Mouse (Mus musculus) embryo, embryonic 10.5 days (tissue): ENCODE results near the gene Gm5617.
"Not testable (repeated sequence)": the region's sequence is repeated elsewhere in the genome, so short reads cannot be mapped to it uniquely, and the experiment has no call there.

Source experiments
- DNase-seq: peaks from one replicate; pipeline ENCODE4 v3.0.0-alpha.2; 2015; ENCODE audit warnings: low spot score

Gene Gm5617

DNA sequence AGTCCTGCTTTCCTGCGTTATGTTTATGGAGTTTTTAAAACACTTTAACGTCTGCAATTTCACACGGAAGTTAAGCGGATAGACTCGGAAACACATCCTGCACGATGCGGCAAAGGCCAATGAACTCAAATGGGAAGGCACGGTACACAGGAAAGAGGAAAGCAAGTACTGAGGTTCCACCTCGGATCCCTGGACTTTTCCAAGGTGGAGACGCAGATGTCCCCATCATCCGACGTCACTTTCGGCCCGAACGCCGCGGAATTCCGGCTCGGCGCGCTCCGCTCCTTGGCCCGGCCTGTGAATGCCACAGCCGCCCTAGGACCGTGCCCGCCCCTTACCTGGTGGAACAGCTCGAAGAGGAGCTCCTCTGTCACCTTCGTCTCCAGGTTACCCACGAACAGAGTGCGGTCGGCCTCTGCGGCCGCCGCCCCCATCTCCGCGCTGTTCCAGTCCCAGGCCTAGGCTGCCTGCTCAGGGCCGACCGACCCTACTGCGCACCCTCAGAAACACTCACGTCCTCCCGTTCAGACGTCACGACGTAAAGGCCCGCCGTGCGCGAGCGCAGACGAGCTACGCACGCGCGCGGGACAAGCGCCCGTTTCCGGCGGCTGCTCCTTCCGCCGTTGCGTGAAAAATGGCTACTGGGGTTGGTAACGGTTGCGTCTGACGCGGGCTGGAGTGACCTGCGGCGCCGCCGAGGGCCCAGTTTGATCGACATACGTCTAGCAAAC is at the start of gene Gm5617, which contains the start of gene Rbm7:
TSS of gene Gm5617 (plus strand) at position 626 of the 731 bp plus-strand sequence.
TSS of gene Rbm7 (minus strand) at position 483 of the 731 bp plus-strand sequence.
- DNase-seq: peak; percentile 97

DNA sequence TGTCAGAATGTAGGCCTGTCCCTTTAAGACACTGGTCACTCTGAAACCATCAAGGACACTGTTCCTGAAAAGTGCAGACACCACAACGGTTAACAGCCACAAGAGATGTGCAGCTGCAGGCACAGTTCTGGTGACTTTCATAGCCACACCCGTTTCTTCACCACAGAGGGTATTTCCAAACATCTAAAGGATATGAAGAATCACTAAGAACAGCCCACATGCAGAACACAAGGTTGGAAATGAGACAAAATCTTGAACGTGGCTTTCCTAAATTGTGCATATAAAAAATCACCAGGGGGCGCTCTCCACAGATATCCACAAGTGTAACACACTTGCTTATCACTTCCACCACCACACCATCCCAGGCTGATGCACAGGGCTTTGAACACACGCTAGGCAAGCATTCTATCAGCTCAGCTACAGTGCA is 47.4 kb upstream of the Gm5617 start:
- peak; percentile 64 for DNase-seq

DNA sequence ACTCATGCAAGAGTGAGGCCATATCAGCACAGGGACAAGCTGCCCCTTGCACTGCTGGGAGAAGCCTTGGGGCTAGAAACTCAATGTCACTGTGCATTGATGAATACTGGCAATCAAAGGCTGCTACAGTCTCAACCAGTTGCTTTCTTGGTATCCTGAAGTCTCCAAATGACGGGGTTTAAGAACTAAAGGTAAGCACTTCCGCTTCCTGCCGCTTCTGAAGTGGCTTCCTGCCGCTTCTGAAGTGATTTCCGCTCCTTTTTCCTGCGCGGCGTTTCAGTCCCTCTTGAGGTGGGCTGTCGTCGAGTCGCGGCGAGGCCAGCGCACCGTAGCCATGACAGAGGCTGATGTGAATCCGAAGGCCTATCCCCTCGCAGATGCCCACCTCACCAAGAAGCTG is 45.2 kb upstream of the Gm5617 start:
- no peak for DNase-seq

DNA sequence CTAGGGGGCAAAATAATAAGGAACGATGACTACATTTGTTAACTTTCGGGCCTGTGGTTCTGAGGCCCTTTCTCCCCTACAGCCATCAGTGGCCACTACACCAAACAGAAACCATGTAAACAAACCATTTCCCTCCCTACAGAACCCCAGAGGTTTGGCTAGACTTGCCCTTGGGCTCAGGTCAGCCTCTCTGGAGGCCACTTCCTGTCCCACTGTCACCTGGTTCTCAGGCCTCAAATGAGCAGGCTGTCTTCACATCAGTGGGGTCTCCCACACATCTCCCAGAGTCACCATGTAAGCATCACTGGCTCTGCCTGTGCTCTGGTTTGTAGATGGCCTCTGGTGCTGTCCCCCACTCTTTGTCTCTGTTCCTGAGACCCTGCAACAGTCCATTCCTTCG is 39.3 kb upstream of the Gm5617 start:
- DNase-seq: no peak

DNA sequence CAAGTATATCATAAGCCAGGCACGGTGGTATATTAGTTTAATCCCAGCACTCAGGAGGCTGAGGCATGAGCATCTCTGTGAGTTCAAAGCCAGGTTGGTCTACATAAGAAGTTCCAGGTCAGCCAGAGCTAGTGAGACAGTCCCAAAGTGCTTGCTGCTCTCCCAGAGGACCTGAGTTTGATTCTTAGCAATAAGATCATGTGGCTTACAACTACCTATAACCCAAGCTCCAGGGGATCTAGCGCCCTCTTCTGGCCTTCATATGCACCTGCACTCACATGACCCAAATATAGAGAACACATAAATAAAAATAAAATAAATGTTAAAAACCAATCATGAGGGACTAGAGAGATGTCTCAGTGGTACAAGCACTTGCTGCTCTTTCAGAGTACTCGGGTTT is 36.4 kb upstream of the Gm5617 start:
- DNase-seq: no peak

DNA sequence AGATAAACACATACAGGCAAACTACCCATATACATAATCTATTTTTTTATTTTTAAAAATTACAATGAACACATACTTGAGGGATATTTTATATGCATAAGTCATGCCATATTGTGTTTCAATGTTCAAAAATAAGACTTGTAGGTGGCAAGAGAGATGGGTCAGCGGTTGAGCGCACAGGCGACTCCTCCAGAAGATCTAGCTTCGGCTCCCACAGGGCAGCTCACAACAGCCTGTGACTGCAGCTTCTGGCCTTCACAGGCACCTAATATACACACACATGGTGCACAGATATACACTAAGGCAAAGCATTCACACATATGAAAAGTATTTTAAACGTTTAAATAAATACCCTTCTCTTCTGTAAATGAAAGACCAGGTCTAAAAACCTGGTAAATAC is 35.9 kb upstream of the Gm5617 start:
- no peak for DNase-seq

DNA sequence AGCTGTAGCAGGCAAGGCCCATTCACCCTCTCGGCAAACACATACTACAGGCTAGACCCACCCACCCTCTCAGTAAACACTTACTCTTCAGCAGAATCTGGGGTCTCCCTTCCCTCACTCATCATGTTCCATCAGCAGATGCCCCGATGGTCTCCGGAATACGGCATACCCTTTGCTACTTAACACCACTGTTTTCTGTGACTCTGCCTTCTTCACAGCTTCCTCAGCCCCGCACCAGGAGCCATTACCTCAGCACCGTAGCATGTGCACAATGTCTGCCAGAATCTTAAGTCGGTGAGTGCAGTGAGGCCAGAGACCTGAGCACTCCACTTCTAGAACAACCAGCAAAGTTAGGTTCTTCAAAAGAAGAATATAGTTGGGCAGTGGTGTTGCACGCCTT is 34.5 kb upstream of the Gm5617 start:
- DNase-seq: no peak

DNA sequence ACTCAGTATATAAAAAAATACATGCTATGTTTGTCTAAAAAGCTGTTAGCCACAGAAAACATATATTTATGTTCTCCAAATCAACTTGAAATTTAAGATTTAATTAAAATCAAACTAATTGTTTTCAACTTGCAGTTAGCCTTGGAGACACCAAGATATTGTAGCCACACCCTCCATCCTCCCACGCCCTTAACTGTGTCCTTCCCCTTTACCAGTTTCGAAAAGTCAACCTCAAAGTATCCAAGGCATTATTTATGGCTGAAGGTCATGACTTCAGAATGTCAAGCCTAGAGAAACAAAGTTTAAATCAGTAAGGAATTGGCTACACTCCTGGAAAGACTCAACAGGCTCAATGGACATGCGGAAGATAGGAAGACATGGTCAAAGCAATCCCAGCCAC is 33.7 kb upstream of the Gm5617 start:
- no peak for DNase-seq

DNA sequence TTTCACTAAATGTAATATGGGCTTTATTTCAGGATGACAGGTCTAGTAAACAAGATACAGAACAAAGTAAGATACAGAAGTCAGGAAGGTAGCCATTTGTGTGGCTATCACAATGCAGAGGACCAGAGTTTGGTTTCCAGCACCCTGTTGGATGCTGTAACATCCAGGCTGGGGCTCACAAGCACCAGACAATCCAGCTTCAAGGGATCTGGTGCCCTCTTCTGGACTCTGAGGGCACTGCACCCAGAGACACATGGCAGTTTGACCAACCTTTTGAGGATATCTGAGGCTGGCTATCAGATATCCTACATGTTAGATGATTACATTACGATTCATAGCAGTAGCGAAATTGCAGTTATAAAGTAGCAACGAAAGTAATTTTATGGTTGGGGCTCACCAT is 29.6 kb upstream of the Gm5617 start:
- DNase-seq: peak; percentile 19

DNA sequence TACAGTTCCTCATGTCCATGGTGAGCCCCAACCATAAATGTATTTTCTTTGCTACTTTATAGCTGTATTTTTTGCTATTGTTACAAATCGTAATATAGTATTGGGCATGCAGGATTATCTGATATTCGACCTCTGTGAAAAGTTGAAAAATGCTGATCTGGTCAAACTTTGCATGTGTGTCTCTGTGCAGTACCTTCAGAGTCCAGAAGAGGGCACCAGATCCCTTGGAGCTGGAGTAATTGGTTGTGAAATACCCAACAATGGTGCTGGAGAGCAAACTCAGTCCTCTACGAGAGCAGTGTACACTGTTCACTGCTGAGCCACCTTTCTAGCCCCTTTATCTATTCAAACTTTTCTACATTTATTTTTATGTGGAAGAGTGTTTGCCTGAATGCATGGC is 28.4 kb upstream of the Gm5617 start:
- DNase-seq: peak; percentile 72

DNA sequence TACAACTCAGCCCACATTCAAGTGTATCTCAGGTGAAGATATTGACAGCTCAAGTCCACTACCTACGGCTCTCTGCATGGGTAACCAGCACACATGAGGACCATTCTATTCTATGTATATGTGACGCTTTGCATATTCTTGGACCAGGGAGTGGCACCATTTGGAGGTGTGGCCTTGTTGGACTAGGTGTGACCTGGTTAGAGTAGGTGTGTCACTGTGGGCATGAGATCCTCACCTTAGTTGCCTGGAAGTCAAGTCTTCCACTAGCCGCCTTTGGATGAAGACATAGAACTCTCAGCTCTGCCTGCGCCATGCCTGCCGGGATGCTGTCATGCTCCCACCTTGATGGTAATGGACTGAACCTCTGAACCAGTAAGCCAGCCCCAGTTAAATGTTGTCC is 27.8 kb upstream of the Gm5617 start:
- DNase-seq: not testable (repeated sequence)

DNA sequence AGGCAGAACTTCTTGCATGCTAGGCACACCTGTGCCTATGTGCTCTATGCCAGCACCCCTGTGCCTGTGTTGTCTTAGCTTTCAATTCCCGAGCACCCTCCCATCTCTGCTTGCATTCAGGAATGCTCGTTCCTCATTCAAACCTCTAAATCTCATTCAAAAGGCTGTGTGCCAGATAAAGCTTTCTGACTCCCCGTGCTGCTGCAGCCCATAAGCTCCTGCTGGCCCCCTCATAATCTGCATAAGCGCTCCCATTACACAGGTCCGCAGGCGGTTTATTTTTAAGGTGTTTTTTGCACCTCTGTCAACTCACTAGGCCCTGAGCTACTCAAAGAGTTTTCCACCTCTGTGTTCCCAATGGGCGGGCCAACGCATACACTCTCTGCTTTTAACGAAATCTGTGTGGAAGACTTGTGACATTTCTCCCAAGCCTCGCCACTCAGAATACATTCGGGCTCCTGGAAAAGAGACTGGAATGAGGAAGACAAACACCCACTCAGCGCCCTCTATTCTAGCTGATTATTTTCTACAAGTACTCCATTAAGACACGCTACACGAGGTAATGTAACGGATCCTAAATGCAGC is 22.7 kb upstream of the Gm5617 start:
- no peak for DNase-seq

DNA sequence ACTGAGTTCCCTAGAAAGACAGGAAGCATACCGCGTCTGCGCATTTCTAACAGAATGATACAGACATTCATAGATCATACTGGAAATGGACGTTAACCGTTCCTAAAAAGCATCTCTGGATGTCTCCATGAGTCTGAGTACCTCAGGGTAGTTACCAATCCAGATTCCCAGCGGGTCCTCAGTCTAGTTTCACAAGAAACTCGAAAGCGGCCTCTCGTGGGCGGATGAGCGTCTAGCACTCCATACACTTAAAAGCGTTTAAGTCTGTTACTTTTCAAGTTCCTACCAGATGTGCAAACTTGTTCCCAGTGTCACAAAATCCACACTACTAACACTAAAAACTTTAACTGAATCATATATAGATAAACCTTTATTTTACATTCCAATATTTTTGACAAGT is 22.1 kb upstream of the Gm5617 start:
- DNase-seq: no peak

DNA sequence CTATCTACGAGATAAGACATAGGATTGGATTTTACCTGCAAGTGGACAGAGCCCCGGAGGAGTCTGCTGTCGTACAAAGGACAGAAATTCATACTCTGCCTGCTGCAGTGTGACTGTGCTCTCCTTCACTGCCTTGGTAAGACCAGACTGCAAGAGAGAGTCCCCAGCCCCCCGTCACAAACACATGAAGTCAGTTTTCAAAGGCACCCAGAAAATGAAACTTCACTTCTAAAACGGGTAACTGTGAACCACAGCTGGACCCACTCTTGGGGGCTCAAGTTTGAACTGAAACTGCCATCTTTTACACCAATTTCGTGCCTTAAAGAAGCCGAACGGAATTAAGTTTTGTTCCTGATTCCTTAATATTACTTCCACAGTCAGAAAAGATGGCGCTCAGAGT is 20.9 kb upstream of the Gm5617 start:
- DNase-seq: no peak

DNA sequence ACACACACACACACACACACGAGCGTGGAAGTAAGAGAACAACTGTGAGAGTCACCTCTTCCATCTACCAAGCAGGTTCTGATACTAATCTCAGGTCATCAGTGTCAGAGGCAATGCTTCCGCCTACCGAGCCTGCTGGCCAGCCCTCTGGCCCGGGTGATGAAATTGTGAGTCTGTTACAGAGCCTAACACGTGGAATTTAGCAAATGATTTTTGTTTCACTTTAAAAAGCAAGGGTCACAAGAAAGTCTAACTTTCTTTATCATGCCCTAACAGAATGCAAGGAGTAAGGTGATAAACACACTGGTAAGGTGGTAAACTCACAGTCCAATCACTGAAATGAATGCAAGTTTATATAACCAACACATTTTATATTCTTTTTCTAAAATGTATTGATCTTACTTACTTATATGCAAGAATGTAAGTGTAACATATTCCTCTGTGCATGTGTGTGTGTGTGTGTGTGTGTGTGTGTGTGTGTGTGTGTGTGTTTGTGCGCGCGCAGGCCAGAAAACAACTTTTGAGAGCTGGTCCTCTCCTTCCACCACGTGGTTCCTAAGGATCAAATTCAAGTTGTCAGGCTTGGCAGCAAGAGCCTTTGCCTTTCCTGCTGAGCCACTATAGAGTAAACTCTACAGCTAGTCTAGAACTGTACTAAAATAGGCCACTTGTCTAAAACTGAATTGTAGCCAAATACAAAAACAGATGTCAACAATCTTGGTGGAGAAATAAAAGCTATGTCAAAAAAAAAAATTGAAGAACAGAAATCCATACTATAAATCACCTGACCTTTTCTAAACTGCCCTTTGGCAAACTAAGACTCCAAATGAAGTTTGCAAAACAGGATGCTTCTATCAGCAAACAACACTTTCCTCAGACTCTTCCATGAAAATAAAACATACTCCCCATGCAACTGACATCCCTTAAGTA is 18.7 kb upstream of the Gm5617 start:
- DNase-seq: no peak

DNA sequence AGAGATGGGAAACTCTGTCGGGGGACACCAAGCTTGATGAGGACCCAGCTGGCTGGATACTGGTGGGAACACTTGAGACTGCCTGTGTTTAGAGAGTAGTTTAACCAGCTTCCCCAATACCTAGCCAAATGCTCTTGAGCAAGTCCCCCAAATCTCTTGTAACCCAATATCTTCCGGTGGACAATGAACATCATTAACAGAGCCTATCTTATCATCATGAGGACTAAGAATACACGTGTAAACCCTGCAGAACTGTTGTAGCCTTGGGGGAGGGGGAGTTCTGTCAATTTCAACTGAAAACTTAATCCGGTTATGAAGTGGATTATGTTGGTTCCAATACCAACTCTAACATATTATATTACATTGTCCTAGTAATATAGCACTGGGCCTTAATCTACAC is 16.4 kb upstream of the Gm5617 start:
- no peak for DNase-seq

DNA sequence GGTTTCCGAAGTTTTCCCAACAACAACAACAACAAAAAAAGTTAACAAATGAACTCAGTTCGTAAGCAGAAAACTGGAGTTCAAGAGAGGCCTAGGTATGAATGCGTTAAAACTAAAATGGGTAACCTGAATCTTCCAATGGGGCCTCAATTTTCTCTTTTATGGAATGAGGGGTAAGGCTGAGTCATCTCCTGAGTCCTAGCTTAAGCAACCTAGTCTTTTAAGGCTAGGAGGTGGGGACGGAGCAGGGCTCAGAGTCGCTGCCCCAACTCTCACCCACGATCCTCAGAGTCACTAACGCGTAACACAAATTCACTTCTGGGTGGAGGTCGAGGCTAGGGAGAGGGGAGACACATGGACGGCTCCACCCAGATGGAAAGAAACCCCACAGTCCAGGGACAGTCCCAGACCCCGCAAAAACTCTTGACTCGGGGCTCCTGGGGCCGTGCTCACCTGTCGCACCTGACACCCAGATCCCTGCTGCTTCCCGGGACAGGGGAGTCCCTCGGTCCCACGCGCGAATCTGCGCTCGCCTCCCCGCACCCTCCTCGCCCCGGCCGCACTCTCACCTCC is 15.3 kb upstream of the Gm5617 start:
- peak; percentile 28 for DNase-seq

DNA sequence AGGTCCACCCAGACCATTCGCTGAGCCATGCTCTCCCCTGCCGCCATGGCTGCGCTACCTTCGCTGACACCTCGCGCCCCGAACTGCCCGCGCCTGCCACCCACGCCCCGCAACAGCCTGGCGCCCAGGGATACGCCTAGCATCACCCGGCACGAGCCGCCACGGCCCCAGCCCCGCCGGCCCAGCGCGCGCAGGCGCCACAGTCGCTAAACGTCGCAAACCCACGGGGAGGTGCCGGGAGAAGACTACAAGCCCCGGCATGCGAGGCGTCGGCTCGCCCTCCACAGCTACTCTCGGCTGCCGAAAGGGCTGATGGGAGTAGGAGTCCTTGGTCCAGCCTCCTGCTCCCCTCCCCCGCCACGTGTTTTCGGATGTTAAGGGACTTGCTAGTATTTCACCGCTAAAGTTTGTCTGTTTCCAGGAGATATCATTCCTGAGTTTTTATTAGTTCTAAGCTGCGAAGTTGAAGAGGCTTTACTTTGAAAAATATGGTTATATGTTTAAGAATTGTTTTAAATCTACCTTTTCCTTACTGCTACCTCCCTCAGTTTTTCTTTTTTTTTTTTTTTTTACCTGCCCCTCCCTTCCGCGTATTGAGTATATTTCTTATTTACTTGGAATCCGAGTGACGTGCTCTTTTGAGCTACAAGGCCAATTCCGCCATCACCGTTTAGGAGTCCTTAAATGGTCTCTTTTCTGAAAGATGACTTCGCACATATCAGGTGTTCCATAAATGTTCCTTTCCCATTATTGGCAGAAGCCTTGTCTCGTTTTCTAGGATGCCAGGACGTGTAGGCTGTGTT is 14.6 kb upstream of the Gm5617 start, which contains the start of gene Rexo2:
TSS of gene Rexo2 (minus strand) at position 213 of the 803 bp plus-strand sequence.
- peak; percentile 96 for DNase-seq

DNA sequence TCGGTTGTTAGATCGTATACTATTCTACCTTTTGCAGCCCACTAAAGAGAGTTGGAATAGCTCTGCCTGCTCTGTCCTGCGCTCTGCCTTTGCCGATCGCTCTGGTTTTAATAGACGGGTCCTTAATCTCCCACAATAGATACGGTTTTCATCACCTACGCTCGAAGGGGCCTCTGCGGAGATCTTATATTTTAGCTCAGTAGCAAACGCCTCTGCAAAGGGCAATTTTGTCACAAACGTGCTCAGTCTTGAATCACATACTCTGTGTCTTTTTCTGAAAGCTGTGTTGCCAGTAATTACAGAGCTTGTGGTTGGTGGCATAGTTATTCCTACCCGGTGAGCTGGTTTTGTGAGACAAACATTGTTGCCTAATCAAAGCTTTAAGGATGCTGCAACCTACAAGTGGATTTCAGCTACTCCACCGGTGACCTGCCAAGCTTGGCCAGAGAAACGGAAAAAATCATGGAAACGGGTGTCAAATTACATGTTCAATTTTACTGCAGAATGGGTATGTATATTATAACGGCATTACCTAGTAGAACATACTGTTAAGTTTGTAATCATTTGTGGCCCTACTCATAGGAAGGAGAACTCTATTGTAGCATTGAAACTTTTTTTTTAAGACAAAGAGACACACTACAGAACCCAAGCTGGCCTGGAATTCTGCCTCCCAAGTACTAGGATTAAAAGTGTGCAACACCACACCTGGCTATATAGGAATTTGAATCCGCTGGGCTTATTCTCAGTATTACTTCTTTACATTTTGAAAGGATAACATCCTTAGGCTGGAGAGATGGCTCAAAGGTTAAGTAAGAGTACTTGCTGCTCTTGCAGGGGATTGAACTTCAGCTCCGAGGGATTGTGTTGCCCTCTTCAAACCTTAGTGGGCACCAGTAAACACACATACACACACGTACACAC is 13.8 kb upstream of the Gm5617 start:
- DNase-seq: peak; percentile 31

DNA sequence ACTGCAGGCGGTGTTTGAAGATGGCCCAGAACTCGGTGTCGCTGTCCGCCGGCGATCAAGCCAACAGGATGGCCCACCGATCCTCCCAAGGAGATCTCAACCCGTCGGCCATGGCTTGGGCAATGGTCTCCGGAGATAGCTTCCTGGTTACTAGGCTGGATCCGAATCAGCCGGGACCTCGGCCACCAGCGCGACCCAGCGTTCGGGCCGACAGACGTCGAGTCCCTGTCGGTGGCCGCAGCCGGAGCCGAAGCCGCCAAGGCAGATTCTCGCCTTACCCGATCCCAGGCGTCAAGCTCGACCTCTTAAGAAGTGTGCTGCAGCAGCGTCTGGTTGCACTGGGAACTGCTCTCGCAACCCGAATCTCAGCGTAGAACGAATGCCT is 298 bp downstream of the Gm5617 start:
- DNase-seq: peak; percentile 56
